Mouse (Mus musculus) embryo, embryonic 9.5 days (tissue): Measurements from ENCODE around the gene Pla2g4b.

Experiments
- DNase-seq: peaks from one replicate; pipeline ENCODE4 v3.0.0-alpha.2; 2017; ENCODE audit errors: extremely low spot score

Gene Pla2g4b

DNA sequence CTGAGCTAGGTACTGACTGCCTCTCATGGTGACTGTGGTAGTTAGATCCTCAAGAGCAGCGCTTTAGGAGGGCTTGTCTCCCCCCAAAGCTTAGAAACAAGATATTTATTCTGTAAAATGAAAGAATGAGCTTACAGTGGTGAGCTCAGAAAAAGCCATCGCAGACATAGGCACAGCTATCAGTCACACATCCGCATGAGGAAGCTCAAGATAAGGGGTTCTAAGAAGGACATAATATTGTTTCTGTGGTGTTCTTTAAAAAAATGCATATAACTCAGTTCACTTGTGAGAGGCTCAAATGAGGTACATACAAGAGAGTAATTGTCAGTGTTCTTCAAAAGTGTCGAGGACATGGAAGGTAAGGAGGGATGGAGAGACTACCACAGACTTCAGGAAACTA lies 17.3 kb upstream of the Pla2g4b start:
- DNase-seq: no peak

DNA sequence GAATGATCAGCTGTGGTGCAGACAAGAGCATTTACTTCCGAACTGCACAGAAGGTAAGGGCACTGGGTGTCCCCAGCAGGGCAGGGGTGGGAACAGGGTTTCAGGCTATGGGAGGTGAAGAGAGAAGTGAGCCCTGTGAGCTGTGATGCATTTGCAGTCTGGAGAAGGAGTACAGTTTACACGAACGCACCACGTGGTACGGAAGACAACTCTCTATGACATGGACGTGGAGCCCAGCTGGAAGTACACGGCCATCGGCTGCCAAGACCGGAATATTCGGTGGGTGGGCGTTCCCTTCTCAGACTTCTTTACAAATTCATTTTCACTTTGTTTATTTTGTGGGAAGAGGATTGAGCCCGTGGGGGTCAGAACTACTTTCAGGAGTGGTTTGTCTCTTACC lies 15.6 kb upstream of the Pla2g4b start:
- DNase-seq: no peak

GRCm38 (mm10) chr2:120024337-120024736 lies 8.9 kb upstream of the Pla2g4b start:
- no peak for DNase-seq

- peak; percentile 91 for DNase-seq
These were observed 6.0 kb upstream of the Pla2g4b start, which contains the start of the genes Jmjd7 and Gm28042 for GRCm38 (mm10) chr2:120026984-120027949. TSS of gene Jmjd7 (plus strand) at chr2:120027483. TSS of gene Gm28042 (plus strand) at chr2:120027493.

- peak; percentile 40 for DNase-seq
These were observed 5.3 kb upstream of the Pla2g4b start for GRCm38 (mm10) chr2:120027950-120028331.

- no peak for DNase-seq
These were observed 2.8 kb upstream of the Pla2g4b start for GRCm38 (mm10) chr2:120030380-120030779.

GRCm38 (mm10) chr2:120033726-120034125 lies 509 bp downstream of the Pla2g4b start:
- DNase-seq: no peak

GRCm38 (mm10) chr2:120037744-120038143 lies 4.5 kb downstream of the Pla2g4b start:
- DNase-seq: no peak

GRCm38 (mm10) chr2:120040991-120041390 lies 7.8 kb downstream of the Pla2g4b start:
- no peak for DNase-seq

GRCm38 (mm10) chr2:120044101-120044603 lies 10.9 kb downstream of the Pla2g4b start:
- no peak for DNase-seq

- DNase-seq: no peak
These were observed 11.5 kb downstream of the Pla2g4b start for GRCm38 (mm10) chr2:120044676-120045075.

- DNase-seq: no peak
These were observed 13.5 kb downstream of the Pla2g4b start for GRCm38 (mm10) chr2:120046486-120047310.

DNA sequence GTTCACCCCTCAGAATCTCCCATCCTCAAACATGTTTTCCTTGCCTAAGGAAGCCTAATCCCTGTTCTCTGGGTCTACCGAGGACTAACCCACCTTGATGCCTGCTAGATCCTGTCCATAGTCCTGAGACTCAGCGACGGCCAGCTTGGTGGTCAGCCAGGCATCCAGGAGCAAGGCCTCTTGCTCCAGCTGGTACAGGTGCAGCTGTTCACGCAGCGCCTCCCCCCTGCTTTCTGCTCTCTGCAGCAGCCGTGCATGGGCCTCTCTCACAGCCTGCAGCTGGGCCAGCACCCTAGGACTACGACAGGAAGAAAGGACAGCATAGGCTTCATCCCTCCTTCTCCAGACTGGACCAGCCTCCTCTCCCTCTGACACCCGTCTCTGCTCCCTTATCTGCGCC lies 15.0 kb downstream of the Pla2g4b start:
- DNase-seq: no peak

- peak; percentile 36 for DNase-seq
These were observed 16.5 kb downstream of the Pla2g4b start for GRCm38 (mm10) chr2:120049632-120050274.

DNA sequence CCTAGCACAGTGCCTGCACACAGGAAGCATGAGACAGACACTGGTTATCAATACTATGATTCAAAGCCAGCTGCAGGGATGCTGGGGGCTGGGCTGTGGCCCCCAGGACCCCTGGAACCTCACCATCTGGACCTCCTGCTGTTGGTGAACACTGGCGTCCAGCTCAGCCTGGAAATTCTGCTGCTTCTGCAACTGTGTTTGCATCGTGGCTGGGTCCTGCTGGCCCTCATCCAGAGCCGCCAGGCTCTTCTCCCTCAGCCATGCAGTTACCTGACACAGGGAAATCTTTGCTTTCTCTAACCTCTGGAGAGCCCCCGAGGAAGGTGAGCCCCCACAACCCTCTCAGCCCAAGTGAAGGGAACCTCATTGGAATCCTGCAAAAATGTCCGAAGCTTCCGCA lies 18.2 kb downstream of the Pla2g4b start:
- DNase-seq: no peak

DNA sequence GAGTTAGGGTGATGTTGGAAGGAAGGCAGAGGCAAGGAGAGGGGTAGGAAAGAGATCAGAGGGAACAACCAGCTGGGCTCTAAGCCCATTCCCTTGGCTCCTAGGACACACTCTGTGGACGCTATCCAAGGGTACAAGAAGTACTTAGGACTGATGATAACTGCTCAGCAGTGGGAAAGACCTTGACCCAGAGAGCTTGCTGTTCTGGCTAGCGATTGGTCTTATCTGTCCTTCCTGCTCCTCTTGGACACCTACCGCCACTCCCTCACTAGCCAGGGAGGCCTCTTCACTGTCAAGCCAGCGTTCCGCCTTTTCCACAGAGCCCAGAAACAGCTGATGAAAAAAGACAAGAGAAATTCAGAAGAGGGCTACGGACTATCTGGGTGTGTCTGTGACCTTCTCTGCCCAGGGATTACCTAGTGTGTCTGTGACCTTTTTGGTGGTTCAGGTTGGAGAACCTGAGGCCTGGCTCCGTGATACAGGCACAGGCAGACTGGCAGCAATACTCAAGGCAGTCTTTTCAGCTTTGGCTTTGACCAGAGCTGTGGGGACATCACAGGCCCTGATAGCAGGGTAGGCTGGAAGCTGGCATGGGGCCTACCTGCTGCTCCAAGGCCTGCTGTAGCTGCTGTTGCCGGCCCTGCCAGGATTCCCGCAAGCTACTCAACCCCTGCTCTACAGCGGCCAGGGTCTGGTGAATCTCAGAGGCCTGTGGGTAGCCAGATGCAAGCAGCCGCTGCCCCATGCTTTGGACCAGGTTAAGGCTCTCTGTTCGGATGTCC lies 21.7 kb downstream of the Pla2g4b start:
- no peak for DNase-seq

DNA sequence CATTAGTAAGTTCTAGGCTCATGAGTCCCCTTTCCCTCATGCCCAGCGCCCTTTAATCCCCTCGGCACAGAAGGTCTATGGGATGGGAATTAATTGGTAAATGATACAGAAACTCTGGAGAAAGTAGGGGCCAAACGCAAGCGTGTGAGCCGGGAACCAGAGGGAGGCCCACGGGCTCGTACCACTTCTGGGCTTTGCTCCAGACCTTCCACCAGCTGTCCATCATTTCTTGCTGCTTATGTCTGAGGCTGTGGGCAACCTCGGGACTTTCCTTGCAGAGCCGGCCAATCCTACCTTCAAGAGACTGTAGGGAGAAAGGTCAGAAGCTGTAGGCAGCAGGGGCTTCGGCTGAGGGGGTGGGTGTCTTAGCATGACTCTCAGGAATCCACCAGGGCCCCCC lies 22.7 kb downstream of the Pla2g4b start:
- no peak for DNase-seq

GRCm38 (mm10) chr2:120058818-120059217 lies 25.6 kb downstream of the Pla2g4b start:
- DNase-seq: no peak

DNA sequence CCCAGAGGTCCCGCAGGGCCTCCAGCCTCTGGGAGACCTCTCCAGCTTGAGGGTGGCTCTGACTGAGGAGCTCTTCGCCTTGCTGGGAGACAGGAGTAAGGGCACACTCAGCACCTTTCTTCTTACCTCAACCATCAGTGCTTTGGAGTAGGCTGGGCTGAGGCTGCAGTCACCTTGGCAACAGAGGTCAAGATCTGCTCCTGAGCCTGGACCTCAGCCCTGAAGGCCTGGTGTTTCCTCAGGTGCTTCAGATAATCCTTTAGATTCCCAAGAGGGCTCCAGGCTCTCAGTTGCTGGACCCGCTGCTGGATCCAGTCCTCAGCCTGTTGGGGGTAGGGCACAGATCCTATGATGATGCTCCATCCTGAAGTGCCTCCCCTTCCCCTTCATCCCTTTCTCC lies 26.2 kb downstream of the Pla2g4b start:
- DNase-seq: no peak

GRCm38 (mm10) chr2:120060190-120060589 lies 27.0 kb downstream of the Pla2g4b start:
- DNase-seq: no peak

- no peak for DNase-seq
These were observed 27.4 kb downstream of the Pla2g4b start for GRCm38 (mm10) chr2:120060651-120061050.
